12 mouse cellular contexts compared by ENCODE assay signal in the genomic region with DNA sequence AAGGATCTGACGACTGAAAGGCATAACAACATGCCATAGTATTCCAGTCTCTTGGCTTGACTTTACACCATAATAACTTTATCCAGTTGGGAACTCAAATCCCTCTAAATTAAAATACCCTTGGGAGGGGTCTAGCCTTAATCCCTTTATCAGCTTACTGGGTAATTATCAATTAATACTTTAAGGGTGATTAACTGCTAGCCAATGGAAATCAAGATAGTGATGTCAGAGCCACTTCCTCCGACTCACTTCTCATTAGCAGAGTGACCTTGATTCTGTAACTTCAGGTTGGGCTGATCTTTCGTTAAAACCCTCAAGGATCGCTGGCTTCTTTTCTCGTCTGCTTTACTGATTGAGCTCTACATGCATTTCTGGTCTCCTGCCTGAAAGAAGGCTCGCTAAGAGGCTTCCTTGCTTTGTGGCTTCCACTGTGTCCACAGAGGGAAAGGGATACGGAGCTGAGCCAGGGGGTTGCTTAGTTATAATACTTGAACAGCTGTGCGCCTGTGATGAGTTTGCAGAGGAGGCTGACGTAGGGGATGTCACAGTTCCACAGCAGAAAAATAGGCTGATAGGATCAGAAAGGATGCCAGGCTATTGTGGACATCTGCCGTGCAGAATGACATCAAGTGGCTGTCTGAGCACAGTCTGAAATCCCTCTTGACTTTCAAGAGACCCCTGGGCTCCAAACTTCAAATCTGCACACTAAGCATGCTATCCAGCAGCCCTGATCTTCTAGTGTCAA.
DNase-seq lines count a peak whose midpoint lies in the region; ATAC-seq and TF ChIP-seq lines count a peak whose summit lies in the region.
"Had no signal": no experiment of that assay in that cellular context is flagged by ENCODE, and none has a peak within 500 bp of the region (broad histone marks: within the 10 kb centered on the region; RNA-seq: fewer than 3 reads in every experiment).

No protein-coding gene starts in this region.

- H3K36me3 ChIP-seq in hindbrain, embryonic 11.5 days (ENCODE audit: control insufficient read depth, insufficient read depth, low read length): no peaks in the 10 kb centered on the region

- peak; percentile 5 for DNase-seq in embryo, embryonic 10.5 days (ENCODE audit: low spot score)
- DNase-seq in embryo, embryonic 9.5 days (ENCODE audit: extremely low spot score): no peak
- peak; percentile 5 for DNase-seq in hindbrain, embryonic 11.5 days (ENCODE audit: low spot score)
- peak; percentile 22 to 29 for DNase-seq in left cerebral cortex, adult 2 months (ENCODE audit: extremely low spot score in 1 of 2, low spot score in 2 of 2)
- peak; percentile 71 for DNase-seq in retina, embryonic 14.5 days (ENCODE audit: low spot score)
- no peak for DNase-seq in kidney, adult 8-10 months
- DNase-seq in thymus, postnatal 14 days: no peak
- no peak for DNase-seq in heart, adult 11 months
- DNase-seq: adrenal gland, postnatal 14 days; cerebellum, postnatal 25 days; lung, adult 18-20 months had no signal

- no peaks in the 10 kb centered on the region for H3K27me3 ChIP-seq in hindbrain, embryonic 11.5 days (ENCODE audit: control insufficient read depth, insufficient read depth, low read length)

- peak; percentile 53 for ATAC-seq in hindbrain, embryonic 11.5 days (ENCODE audit: low FRiP score)

- no peak overlapping the region for H3K4me3 ChIP-seq in hindbrain, embryonic 11.5 days (ENCODE audit: low read depth, low read length)
- H3K4me3 ChIP-seq in left cerebral cortex, adult 2 months: no peak overlapping the region
- H3K4me3 ChIP-seq: myocyte had no signal

- H3K4me1 ChIP-seq in hindbrain, embryonic 11.5 days (replicated peaks; ENCODE audit: control insufficient read depth, insufficient read depth, low read length): no peaks in the 10 kb centered on the region

- no peak overlapping the region for H3K9ac ChIP-seq in hindbrain, embryonic 11.5 days (ENCODE audit: low read depth, low read length)

- intact Hi-C loops in left cerebral cortex, adult 2 months (cut with DNase I): no loop called here

- TF ChIP-seq CTCF in left cerebral cortex, adult 2 months (IDR thresholded peaks at IDR 0.05): no peak

- 55% methylated on average over 10 of the region's 10 CpGs for WGBS in hindbrain, embryonic 11.5 days

- 0 out of 2 replicates have a peak overlapping the region, but pooled peaks have one; percentile 14 for H3K27ac ChIP-seq in hindbrain, embryonic 11.5 days (ENCODE audit: low read depth, low read length)
- H3K27ac ChIP-seq in left cerebral cortex, adult 2 months: peak overlapping the region; percentile 41

- no peaks in the 10 kb centered on the region for H3K9me3 ChIP-seq in hindbrain, embryonic 11.5 days (ENCODE audit: control insufficient read depth, low read length)

- no peak overlapping the region for H3K4me2 ChIP-seq in hindbrain, embryonic 11.5 days (replicated peaks; ENCODE audit: low read depth, low read length)

Comparison
In these comparisons a context has a peak if more than half of its experiments do, and no peak if none do; other contexts are left out.
1. DNase-seq: peak in embryo, embryonic 10.5 days (single experiment), hindbrain, embryonic 11.5 days (single experiment), left cerebral cortex, adult 2 months (2 of 2) and retina, embryonic 14.5 days (single experiment); none in embryo, embryonic 9.5 days (single experiment), kidney, adult 8-10 months (0 of 2), thymus, postnatal 14 days (single experiment) and heart, adult 11 months (single experiment).